Mouse (Mus musculus) adrenal gland, postnatal 4 days (tissue): ENCODE data around the gene Hook1. TPM values are rescaled to one million over a fixed set of nuclear protein-coding genes. Genes with fewer than 3 reads are reported as not detected.
A peak's percentile ranks its signal among the peaks of the same experiment; 100 is the strongest.
"Not testable (repeated sequence)": the region's sequence is repeated elsewhere in the genome, so short reads cannot be mapped to it uniquely, and the experiment has no call there.

ENCODE experiments used
- DNase-seq, 2 experiments: peaks; one replicate each; pipeline ENCODE4 v3.0.0; 2021 to 2022; ENCODE audit warnings: low spot score in 2 of 2, mixed read lengths in 2 of 2
- long read RNA-seq, 2 experiments: library from polyadenylated mRNA; stranded (forward); transcript quantifications; one replicate each; pipeline ENCODE4 v2.0.0; 2021
- total RNA-seq, 2 experiments: library from RNA; stranded (reverse); gene quantifications; 2 replicates each; pipeline ENCODE4 v1.2.3; 2021

Gene Hook1
- 10 to 100 TPM; 15.5 to 19.9 TPM for total RNA-seq
- long read RNA-seq, experiment 1, full-length matches to known transcripts = 1 of 1 reads
- long read RNA-seq, experiment 1, partial matches to known transcripts = 0 of 1 reads
- long read RNA-seq, experiment 1, other reads (novel, unspliced or antisense) = 0 of 1 reads
- long read RNA-seq, experiment 2, full-length matches to known transcripts = 6 of 9 reads
- long read RNA-seq, experiment 2, partial matches to known transcripts = 0 of 9 reads
- long read RNA-seq, experiment 2, other reads (novel, unspliced or antisense) = 3 of 9 reads

GRCm38 (mm10) chr4:95966928-95967724 is at the start of gene Hook1:
Gene Hook1, plus strand, starts transcription at chr4:95967240.
- DNase-seq = peak; percentile 77 to 79

- no peak for DNase-seq
Observed at GRCm38 (mm10) chr4:95917703-95918102, 49.3 kb upstream of the Hook1 start.

DNA sequence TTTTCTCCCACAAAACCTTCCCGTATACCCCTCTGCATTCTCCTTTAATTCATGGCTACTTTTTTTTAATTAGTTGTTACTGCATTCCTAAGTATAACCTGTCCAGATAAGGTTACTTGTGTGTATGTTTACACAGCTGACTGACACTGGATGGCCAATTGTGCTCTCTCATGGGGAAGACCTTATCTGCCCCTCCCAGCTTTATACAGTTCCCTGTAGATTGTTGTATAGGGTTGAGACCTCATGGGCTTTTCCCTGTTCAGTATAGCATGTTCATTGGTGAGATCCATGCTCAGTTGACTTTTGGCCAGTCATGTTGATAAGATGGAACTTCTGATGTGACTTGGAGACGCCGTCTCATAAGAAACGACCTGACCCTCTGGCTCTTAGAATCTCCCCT is 46.6 kb upstream of the Hook1 start:
- DNase-seq = no peak

DNA sequence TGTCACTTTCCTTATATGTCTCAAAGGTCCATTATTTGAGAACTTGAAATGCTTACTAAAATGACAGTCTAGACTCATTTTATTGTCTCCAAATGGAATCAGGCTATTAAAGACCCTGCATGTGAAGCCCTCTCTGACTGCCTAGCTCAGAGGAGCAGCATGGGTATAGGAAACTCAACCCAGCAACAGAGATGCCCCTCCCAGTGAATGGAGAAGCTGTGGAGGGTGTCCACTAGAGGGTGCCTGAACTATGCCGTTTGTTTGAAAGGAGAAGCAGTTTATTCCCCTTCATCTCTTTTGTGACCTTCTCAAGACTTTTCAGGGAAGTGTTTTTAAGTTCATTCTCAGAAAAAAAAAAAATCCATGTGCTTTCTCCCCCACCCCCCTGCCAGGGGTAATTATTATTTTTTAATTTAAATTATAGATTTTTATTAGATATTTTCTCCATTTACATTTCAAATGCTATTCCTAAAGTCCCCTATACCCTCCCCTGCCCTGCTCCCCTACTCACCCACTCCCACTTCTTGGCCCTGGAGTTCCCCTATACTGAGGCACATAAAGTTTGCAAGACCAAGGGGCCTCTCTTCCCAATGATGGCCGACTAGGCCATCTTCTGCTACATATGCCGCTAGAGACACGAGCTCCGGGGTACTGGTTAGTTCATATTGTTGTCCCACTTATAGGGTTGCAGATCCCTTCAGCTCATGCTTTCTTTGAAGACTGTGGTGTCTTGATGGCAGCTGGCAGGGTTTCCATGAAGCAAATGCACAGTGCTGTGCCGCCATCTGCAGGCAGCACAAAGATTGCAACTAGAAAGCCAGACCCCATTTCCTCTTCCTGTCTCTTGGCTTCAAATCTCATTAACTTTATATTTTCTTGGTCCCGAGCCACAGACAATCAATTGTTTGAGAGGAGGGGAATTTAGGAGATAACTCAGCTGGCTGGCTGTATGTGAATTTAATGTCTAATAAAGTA is 42.5 kb upstream of the Hook1 start:
- peak; percentile 23 to 42 for DNase-seq

DNA sequence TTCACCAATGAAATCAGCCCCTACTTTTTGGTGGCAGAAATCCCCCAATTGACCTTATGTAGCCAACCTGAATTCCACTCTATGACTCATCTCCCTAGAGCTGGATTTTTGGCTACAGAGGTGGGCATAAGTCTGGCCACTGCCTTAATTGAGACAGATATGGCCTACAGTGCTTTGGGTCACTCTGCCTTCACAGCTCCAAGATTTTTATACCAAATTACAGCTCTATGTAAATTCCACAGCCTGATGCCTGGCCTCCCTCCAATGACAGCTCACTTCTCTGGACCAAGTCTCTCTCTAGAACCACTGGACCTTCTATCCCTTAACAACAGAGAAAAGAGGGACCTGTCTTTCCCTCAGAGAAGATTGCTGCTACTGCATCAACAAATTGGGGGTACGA is 38.2 kb upstream of the Hook1 start:
- DNase-seq = no peak

DNA sequence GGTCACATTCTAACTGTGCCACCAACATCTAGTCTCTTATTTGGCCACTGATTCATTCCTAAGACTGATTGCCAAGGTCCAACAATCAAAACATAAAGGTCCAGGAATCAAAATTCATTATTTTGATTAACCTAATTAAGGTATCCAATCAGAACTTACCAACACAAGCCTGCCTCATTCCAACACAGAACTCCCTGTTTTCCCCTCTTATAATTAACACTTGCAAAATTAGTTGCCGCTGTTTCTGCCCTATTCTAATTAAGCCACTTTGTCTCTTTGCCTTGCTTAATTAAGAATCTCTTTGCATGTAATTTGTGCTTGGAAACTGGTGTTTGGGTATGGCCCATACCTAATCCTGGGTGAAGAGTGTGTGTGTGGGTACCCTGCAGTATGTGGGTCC is 37.1 kb upstream of the Hook1 start:
- no peak for DNase-seq

DNA sequence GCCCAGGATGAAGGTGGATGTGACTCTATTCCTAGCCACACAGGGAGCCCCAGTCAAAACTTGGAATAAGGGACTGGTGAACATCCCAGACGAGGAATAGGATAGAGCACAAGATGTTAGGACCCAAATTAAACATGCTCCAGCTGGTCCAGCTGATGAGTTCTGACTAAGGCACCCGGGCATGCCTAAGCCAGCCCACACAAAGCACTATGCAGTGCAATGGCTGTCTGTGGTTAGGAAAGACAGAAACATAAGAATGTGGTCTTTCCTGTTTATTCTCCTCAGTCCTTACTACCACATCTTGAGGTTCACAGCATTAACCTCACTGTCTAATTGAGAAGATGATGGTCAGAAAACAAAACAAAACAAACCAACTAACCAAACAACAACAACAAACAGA is 35.7 kb upstream of the Hook1 start:
- DNase-seq = no peak

GRCm38 (mm10) chr4:95933801-95934356 is 33.2 kb upstream of the Hook1 start:
- no peak for DNase-seq

DNA sequence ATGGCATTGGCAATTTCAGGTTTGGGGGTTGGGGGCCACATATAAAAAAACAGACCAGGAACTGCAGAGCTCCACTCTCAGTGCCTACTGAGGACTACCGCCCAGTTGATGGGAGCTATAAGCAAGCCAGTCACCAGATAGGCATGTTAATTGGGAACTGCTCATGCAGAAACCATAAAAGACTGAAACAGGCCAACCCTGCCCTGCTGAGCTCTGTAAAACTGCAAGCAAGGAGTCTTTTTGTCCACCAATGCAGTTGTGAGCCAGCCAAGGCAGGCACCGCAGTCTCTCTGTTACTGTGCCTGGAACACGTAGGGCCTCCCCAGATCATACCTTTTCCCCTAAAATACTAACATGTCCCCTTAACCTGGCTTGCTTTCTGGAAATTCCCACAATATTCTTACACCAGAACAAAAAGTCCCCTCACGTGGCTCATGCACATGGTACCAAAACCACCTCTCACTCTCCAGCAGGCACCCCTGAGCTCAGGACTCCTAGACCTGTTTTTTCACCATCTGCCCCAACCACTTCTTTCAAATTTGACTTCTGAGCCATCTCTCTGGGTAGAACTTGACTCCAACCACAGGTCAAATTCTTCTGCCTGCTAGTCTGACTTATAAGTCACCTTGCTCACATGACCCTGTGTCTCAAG is 32.5 kb upstream of the Hook1 start:
- no peak for DNase-seq

GRCm38 (mm10) chr4:95938701-95939100 is 28.3 kb upstream of the Hook1 start:
- no peak for DNase-seq

GRCm38 (mm10) chr4:95947896-95948295 is 19.1 kb upstream of the Hook1 start:
- DNase-seq = no peak

DNA sequence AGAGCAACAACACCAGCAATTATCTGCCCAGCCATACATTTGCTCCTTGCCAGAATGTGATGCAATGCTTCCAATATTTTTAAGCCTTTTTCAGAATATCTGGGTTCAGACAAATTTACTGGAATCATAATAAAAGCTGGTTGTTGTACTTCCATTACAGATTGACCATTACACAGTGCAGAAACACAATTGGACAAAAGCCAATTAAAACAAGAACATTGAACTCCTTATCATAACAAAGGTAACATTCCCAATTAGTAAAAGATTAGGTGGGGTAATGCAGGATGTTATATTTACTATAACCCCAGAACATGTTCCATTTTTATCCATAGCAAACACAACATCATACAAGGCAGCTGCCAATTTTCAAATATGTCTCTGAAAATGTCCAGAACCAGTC is 13.7 kb upstream of the Hook1 start:
- DNase-seq = no peak

DNA sequence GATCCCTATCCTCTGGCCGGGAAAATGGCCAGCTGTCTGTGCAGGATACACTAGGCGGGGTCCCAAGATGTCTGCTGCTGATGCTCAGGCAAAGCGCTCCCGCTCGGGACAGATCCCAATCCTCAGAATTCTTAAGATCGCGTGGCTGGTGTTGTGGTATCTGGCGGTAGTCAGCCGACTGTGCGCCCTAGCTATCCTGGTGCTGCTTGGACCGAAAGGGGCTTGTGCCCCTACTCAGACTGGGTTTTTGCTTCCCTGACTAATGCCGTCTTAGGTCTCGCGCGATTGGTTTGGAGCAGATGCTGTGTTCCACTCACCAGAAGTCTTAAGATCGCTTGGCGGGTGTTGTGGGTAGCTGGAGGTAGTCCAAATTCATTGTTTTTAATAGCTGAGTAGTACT is 15.2 kb downstream of the Hook1 start:
- DNase-seq = not testable (repeated sequence)

- no peak for DNase-seq
Observed at GRCm38 (mm10) chr4:96016875-96017274, 49.8 kb downstream of the Hook1 start.

- DNase-seq = no peak
Observed at GRCm38 (mm10) chr4:96022803-96023202, 55.8 kb downstream of the Hook1 start.

DNA sequence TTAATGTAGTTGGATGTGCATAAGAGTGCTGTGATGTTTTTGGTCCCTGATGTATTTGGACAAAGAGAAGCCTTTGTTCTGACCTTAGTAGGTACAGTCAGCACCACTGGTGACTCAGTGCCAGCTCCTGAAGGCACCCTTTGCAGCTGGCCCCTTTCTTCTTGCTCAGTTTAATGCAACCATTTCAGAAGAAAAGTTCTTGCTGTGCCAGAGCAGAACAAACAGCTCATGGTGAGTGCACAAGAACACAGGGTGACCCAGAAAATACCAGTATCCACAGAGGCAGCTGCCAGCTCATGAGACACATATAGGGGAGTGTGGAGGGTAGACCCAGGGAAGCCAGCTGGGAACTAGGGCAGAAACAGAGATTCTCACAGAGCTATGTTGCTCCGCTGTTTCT is 61.4 kb downstream of the Hook1 start:
- DNase-seq = no peak

- no peak for DNase-seq
Observed at GRCm38 (mm10) chr4:96060106-96060505, 93.1 kb downstream of the Hook1 start.

DNA sequence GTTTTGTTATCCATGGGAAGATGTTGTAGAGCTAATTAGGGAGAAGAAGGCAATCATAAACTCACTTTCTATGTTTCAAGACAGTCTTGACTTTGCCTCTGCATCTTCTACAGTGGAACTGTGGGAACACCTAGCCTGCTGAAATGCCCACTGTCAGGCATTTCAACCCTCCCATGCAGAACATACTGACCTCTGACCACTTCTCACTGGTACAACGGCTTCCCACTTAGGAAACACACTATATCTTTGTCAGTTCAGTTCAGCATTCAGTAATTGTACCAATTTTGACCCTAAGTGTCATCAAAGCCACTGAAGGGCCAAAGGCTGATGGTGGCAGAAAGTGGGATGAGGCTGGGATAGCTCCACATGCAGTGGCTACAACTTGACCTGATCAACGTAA is 95.0 kb downstream of the Hook1 start:
- no peak for DNase-seq
